38 mouse cellular contexts compared by ENCODE assay signal in the genomic region with DNA sequence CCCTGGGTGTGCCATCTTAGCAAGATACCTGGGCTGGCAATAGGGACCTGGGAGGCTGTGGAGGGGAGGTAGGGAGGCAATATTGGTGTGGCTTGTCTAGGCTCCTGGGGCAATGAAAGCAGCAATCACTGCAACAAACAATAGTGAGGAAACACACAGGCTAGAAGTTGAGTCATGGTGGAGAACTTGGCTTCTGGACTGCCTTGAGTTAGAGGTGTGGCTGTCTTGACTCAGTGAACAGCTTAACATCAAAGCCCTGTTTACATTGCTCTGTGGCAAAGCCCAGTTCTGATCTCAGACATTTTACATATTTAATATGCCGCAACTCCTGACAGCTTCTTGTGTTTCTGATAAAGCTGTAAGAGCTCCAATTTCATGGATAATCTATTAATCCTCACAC. TPM values are rescaled to one million over a fixed set of nuclear protein-coding genes. Genes with fewer than 3 reads are reported as not detected.
"Had no signal": no experiment of that assay in that cellular context is flagged by ENCODE, and none has a peak within 500 bp of the region (broad histone marks: within the 10 kb centered on the region; RNA-seq: fewer than 3 reads in every experiment).

No protein-coding gene starts in this region.

- H3K36me3 ChIP-seq: limb, embryonic 10.5 days; limb, embryonic 12.5 days; limb, embryonic 13.5 days; limb, embryonic 15.5 days; liver, embryonic 12.5 days; liver, embryonic 13.5 days; liver, embryonic 15.5 days; lung, embryonic 15.5 days; midbrain, embryonic 10.5 days; midbrain, embryonic 12.5 days; midbrain, embryonic 13.5 days; midbrain, embryonic 15.5 days had no signal

- H3K9me3 ChIP-seq: limb, embryonic 10.5 days; limb, embryonic 12.5 days; limb, embryonic 13.5 days; limb, embryonic 15.5 days; liver, embryonic 12.5 days; liver, embryonic 13.5 days; liver, embryonic 15.5 days; lung, embryonic 15.5 days; megakaryocyte, embryonic 14.5 days; midbrain, embryonic 10.5 days; midbrain, embryonic 12.5 days; midbrain, embryonic 13.5 days; midbrain, embryonic 15.5 days had no signal

- H3K27ac ChIP-seq: limb, embryonic 10.5 days; limb, embryonic 12.5 days; limb, embryonic 13.5 days; limb, embryonic 15.5 days; liver, embryonic 12.5 days; liver, embryonic 13.5 days; liver, embryonic 14.5 days; liver, embryonic 15.5 days; lung, embryonic 15.5 days; macrophage; midbrain, embryonic 10.5 days; midbrain, embryonic 12.5 days; midbrain, embryonic 13.5 days; midbrain, embryonic 15.5 days had no signal

- H3K9ac ChIP-seq: limb, embryonic 12.5 days; limb, embryonic 13.5 days; limb, embryonic 15.5 days; liver, embryonic 12.5 days; liver, embryonic 13.5 days; liver, embryonic 14.5 days; liver, embryonic 15.5 days; liver, postnatal 0 days; lung, embryonic 14.5 days; lung, embryonic 15.5 days; midbrain, embryonic 12.5 days; midbrain, embryonic 13.5 days; midbrain, embryonic 15.5 days had no signal

- ATAC-seq: liver, embryonic 12.5 days; liver, postnatal 0 days; lung, postnatal 0 days; midbrain, embryonic 13.5 days; midbrain, embryonic 15.5 days; midbrain, embryonic 16.5 days had no signal

- H3K27me3 ChIP-seq: limb, embryonic 12.5 days; limb, embryonic 13.5 days; limb, embryonic 15.5 days; liver, embryonic 12.5 days; liver, embryonic 13.5 days; liver, embryonic 15.5 days; lung, embryonic 15.5 days; megakaryocyte, embryonic 14.5 days; midbrain, embryonic 12.5 days; midbrain, embryonic 13.5 days; midbrain, embryonic 15.5 days had no signal

- H3K4me3 ChIP-seq: limb, embryonic 10.5 days; limb, embryonic 12.5 days; limb, embryonic 13.5 days; limb, embryonic 15.5 days; liver, embryonic 12.5 days; liver, embryonic 13.5 days; liver, embryonic 15.5 days; lung, embryonic 15.5 days; megakaryocyte, embryonic 14.5 days; midbrain, embryonic 10.5 days; midbrain, embryonic 12.5 days; midbrain, embryonic 13.5 days; midbrain, embryonic 15.5 days; myocyte had no signal

- H3K4me1 ChIP-seq: limb, embryonic 10.5 days; limb, embryonic 12.5 days; limb, embryonic 13.5 days; limb, embryonic 15.5 days; liver, embryonic 12.5 days; liver, embryonic 13.5 days; liver, embryonic 15.5 days; lung, embryonic 15.5 days; megakaryocyte, embryonic 14.5 days; midbrain, embryonic 10.5 days; midbrain, embryonic 12.5 days; midbrain, embryonic 13.5 days; midbrain, embryonic 15.5 days had no signal

- DNase-seq: left cerebral cortex, postnatal 4 days; liver; liver, embryonic 13.5 days; liver, postnatal 0 days; lung, adult 18-20 months; lung, adult 2 months; lung, embryonic 14.5 days; lung, postnatal 10 days; lung, postnatal 14 days; lung, postnatal 36 days; lung, postnatal 4 days; midbrain, embryonic 14.5 days had no signal

- H3K4me2 ChIP-seq: limb, embryonic 12.5 days; limb, embryonic 13.5 days; limb, embryonic 15.5 days; liver, embryonic 11.5 days; liver, embryonic 12.5 days; liver, embryonic 13.5 days; liver, embryonic 15.5 days; lung, embryonic 14.5 days; lung, embryonic 15.5 days; midbrain, embryonic 11.5 days; midbrain, embryonic 12.5 days; midbrain, embryonic 13.5 days; midbrain, embryonic 15.5 days had no signal

RNA-seq across cellular contexts. Expression of a gene that starts 9.3 kb away (rescaled TPM):
- polyA plus RNA-seq: limb, embryonic 10.5 days; liver, adult 2 months; liver, embryonic 11.5 days; liver, embryonic 12.5 days; liver, embryonic 13.5 days; liver, embryonic 14.5 days; liver, embryonic 15.5 days; liver, embryonic 16.5 days; liver, postnatal 0 days; lung, embryonic 14.5 days; lung, embryonic 15.5 days; lung, embryonic 16.5 days; lung, postnatal 0 days; macrophage; midbrain, embryonic 10.5 days; midbrain, embryonic 11.5 days; midbrain, embryonic 12.5 days; midbrain, embryonic 13.5 days; midbrain, embryonic 14.5 days; midbrain, embryonic 15.5 days; midbrain, embryonic 16.5 days; midbrain, postnatal 0 days; myocyte; neural tube, embryonic 11.5 days had no signal

RNA-seq across cellular contexts. Expression of a gene that starts 23.5 kb away (rescaled TPM):
- polyA plus RNA-seq: limb, embryonic 10.5 days; limb, embryonic 11.5 days; limb, embryonic 12.5 days; limb, embryonic 13.5 days; limb, embryonic 14.5 days; liver, adult 2 months; liver, embryonic 11.5 days; liver, embryonic 12.5 days; liver, embryonic 13.5 days; liver, embryonic 14.5 days; liver, embryonic 15.5 days; liver, embryonic 16.5 days; liver, postnatal 0 days; lung, adult 2 months; lung, embryonic 14.5 days; lung, embryonic 15.5 days; lung, embryonic 16.5 days; lung, postnatal 0 days; macrophage; midbrain, embryonic 10.5 days; midbrain, embryonic 11.5 days; midbrain, embryonic 12.5 days; midbrain, embryonic 13.5 days; midbrain, embryonic 14.5 days; midbrain, embryonic 15.5 days; midbrain, embryonic 16.5 days; midbrain, postnatal 0 days; myocyte; neural tube, embryonic 11.5 days had no signal

RNA-seq across cellular contexts. Expression of a gene that starts 52.3 kb away (rescaled TPM):
- polyA plus RNA-seq: limb, embryonic 10.5 days; limb, embryonic 11.5 days; limb, embryonic 12.5 days; limb, embryonic 13.5 days; limb, embryonic 14.5 days; liver, adult 2 months; liver, embryonic 11.5 days; liver, embryonic 12.5 days; liver, embryonic 13.5 days; liver, embryonic 14.5 days; liver, embryonic 15.5 days; liver, embryonic 16.5 days; liver, postnatal 0 days; lung, embryonic 14.5 days; lung, embryonic 15.5 days; lung, embryonic 16.5 days; lung, postnatal 0 days; macrophage; midbrain, embryonic 10.5 days; midbrain, embryonic 11.5 days; midbrain, embryonic 12.5 days; midbrain, embryonic 13.5 days; midbrain, embryonic 14.5 days; midbrain, embryonic 15.5 days; midbrain, embryonic 16.5 days; midbrain, postnatal 0 days; myocyte; neural tube, embryonic 11.5 days had no signal
